Mouse (Mus musculus): ENCODE results near the gene Nop56. TPM values are rescaled to one million over a fixed set of nuclear protein-coding genes. Genes with fewer than 3 reads are reported as not detected.

The Nop56 gene
- total and polyA plus RNA-seq, 3 experiments, result 556 to 1,867 (median 594) TPM

GRCm38 (mm10) chr2:130293486-130293885 lies 19.3 kb downstream of the Nop56 start:
- Histone ChIP-seq H3K27ac (ENCODE audit: control insufficient read depth, low read depth, low read length) (peak overlapping the region; percentile 22), H3K79me2 (ENCODE audit: control insufficient read depth, insufficient read depth, low read length, poor library complexity) (no peaks in the 10 kb centered on the region), H3K9me3 (replicated peaks; ENCODE audit: insufficient read depth, low read length) (no peaks in the 10 kb centered on the region), H3K9ac (ENCODE audit: control insufficient read depth, low read depth, low read length, poor library complexity, severe bottlenecking) (peak overlapping the region; percentile 16), H3K36me3 (ENCODE audit: control insufficient read depth in 1 of 2, insufficient read depth in 2 of 2, low read length in 2 of 2) (peaks cover 0 to 9% of the 10 kb centered on the region in 2 experiments; a peak in 2 of 4 replicates), H3K4me1 (ENCODE audit: control insufficient read depth in 1 of 2, insufficient read depth in 2 of 2, low read length in 2 of 2) (peaks cover 6 to 17% of the 10 kb centered on the region in 2 experiments; a peak in 3 of 4 replicates), H3K27me3 (ENCODE audit: control insufficient read depth in 1 of 2, insufficient read depth in 2 of 2, low read length in 2 of 2) (no peaks in the 10 kb centered on the region), H3K4me3 (ENCODE audit: control insufficient read depth in 1 of 2, insufficient read depth in 1 of 2, low read depth in 2 of 2, low read length in 2 of 2) (peak overlapping the region; percentile 17 to 36; a peak in 3 of 4 replicates)
- peak; percentile 91 for DNase-seq (ENCODE audit: low read depth, low spot score)
- TF ChIP-seq ZKSCAN1 (IDR thresholded peaks at IDR 0.05; ENCODE audit: low read depth, low read length), result no peak
- TF ChIP-seq MXI1 (IDR thresholded peaks at IDR 0.05; ENCODE audit: low read depth, low read length), result peak; percentile 44; the same call in 1 of the 2 replicates
- peak in 1 of 2 experiments; percentile 49; a peak in 1 of 4 replicates for TF ChIP-seq POLR2A (IDR thresholded peaks at IDR 0.05; ENCODE audit: control insufficient read depth in 1 of 2, insufficient read depth in 1 of 2, low read depth in 1 of 2, low read length in 2 of 2, poor library complexity in 1 of 2)
- TF ChIP-seq SIN3A (IDR thresholded peaks at IDR 0.05; ENCODE audit: low read length), result 0 out of 2 replicates have a peak, but pooled peaks have one; percentile 9
- TF ChIP-seq USF2 (IDR thresholded peaks at IDR 0.05; ENCODE audit: borderline replicate concordance in 1 of 2, insufficient read depth in 1 of 2, low read depth in 1 of 2, low read length in 2 of 2), result no peak
- peak; percentile 49; the same call in 1 of the 2 replicates for TF ChIP-seq MAX (IDR thresholded peaks at IDR 0.05; ENCODE audit: low read length)
- peak; percentile 65 for TF ChIP-seq TBP (IDR thresholded peaks at IDR 0.05; ENCODE audit: low read depth, low read length)
- peak; percentile 57 for TF ChIP-seq GATA1 (IDR thresholded peaks at IDR 0.05; ENCODE audit: low read depth, low read length)
- TF ChIP-seq KAT2A (conservative IDR thresholded peaks at IDR 0.05; ENCODE audit: low read depth, low read length), result no peak

- Histone ChIP-seq H3K79me2 (ENCODE audit: control insufficient read depth, insufficient read depth, low read length, poor library complexity) (no peaks in the 10 kb centered on the region), H3K27ac (ENCODE audit: control insufficient read depth, low read depth, low read length) (peak overlapping the region; percentile 11; the same call in 1 of the 2 replicates), H3K27me3 (ENCODE audit: control insufficient read depth in 1 of 2, insufficient read depth in 2 of 2, low read length in 2 of 2) (no peaks in the 10 kb centered on the region), H3K4me3 (ENCODE audit: control insufficient read depth in 1 of 2, insufficient read depth in 1 of 2, low read depth in 2 of 2, low read length in 2 of 2) (peak overlapping the region; percentile 40 to 44), H3K36me3 (ENCODE audit: control insufficient read depth in 1 of 2, insufficient read depth in 2 of 2, low read length in 2 of 2) (peaks cover 0 to 9% of the 10 kb centered on the region in 2 experiments; a peak in 2 of 4 replicates), H3K9me3 (replicated peaks; ENCODE audit: insufficient read depth, low read length) (no peaks in the 10 kb centered on the region), H3K4me1 (ENCODE audit: control insufficient read depth in 1 of 2, insufficient read depth in 2 of 2, low read length in 2 of 2) (peaks cover 6 to 17% of the 10 kb centered on the region in 2 experiments; a peak in 3 of 4 replicates), H3K9ac (ENCODE audit: control insufficient read depth, low read depth, low read length, poor library complexity, severe bottlenecking) (peak overlapping the region; percentile 31)
- TF ChIP-seq TAL1 (IDR thresholded peaks at IDR 0.05; ENCODE audit: low read length) (no peak), POLR2AphosphoS2 (IDR thresholded peaks at IDR 0.05; ENCODE audit: low read length) (no peak), ZC3H11A (IDR thresholded peaks at IDR 0.05; ENCODE audit: low read depth, low read length) (no peak)
- peak; percentile 24 for DNase-seq (ENCODE audit: low read depth, low spot score)
These were observed 20.1 kb downstream of the Nop56 start for GRCm38 (mm10) chr2:130294218-130294935.

GRCm38 (mm10) chr2:130294936-130295277 lies 20.7 kb downstream of the Nop56 start, which contains the start of gene Ebf4:
Ebf4 (plus strand) TSS chr2:130295169.
- peaks cover 0 to 9% of the 10 kb centered on the region in 2 experiments; a peak in 2 of 4 replicates for H3K36me3 ChIP-seq (ENCODE audit: control insufficient read depth in 1 of 2, insufficient read depth in 2 of 2, low read length in 2 of 2)
- peak within 1 kb of the TSS; percentile 11; the same call in 1 of the 2 replicates for H3K27ac ChIP-seq (ENCODE audit: control insufficient read depth, low read depth, low read length)
- DNase-seq (ENCODE audit: low read depth, low spot score), result peak; percentile 20
- H3K9ac ChIP-seq (ENCODE audit: control insufficient read depth, low read depth, low read length, poor library complexity, severe bottlenecking), result peak within 1 kb of the TSS; percentile 45
- peaks cover 6 to 17% of the 10 kb centered on the region in 2 experiments; a peak in 3 of 4 replicates for H3K4me1 ChIP-seq (ENCODE audit: control insufficient read depth in 1 of 2, insufficient read depth in 2 of 2, low read length in 2 of 2)
- peak within 1 kb of the TSS; percentile 40 to 44 for H3K4me3 ChIP-seq (ENCODE audit: control insufficient read depth in 1 of 2, insufficient read depth in 1 of 2, low read depth in 2 of 2, low read length in 2 of 2)
- no peaks in the 10 kb centered on the region for H3K79me2 ChIP-seq (ENCODE audit: control insufficient read depth, insufficient read depth, low read length, poor library complexity)
- no peaks in the 10 kb centered on the region for H3K27me3 ChIP-seq (ENCODE audit: control insufficient read depth in 1 of 2, insufficient read depth in 2 of 2, low read length in 2 of 2)
- TF ChIP-seq MAFK (IDR thresholded peaks at IDR 0.05; ENCODE audit: borderline replicate concordance, low read depth, low read length) (no peak), TAL1 (IDR thresholded peaks at IDR 0.05; ENCODE audit: low read length) (no peak), MYB (IDR thresholded peaks at IDR 0.05; ENCODE audit: low read depth, low read length) (no peak), SMC3 (IDR thresholded peaks at IDR 0.05; ENCODE audit: low read depth, low read length) (no peak), E2F4 (IDR thresholded peaks at IDR 0.05; ENCODE audit: borderline replicate concordance, low read depth, low read length) (no peak), KAT2A (conservative IDR thresholded peaks at IDR 0.05; ENCODE audit: low read depth, low read length) (no peak)
- H3K9me3 ChIP-seq (replicated peaks; ENCODE audit: insufficient read depth, low read length), result no peaks in the 10 kb centered on the region
